In genomic region chr17:84791156-84791555, GRCm38 (mm10) we compare ENCODE assay signal across 8 mouse cellular contexts. TPM values are rescaled to one million over a fixed set of nuclear protein-coding genes. Genes with fewer than 3 reads are reported as not detected.
DNase-seq lines count a peak whose midpoint lies in the region; ATAC-seq and TF ChIP-seq lines count a peak whose summit lies in the region.

No protein-coding gene starts in this region.

- H3K4me1 ChIP-seq in embryonic facial prominence, embryonic 13.5 days = peaks cover 19% of the 10 kb centered on the region
- H3K4me1 ChIP-seq in hindbrain, embryonic 15.5 days (replicated peaks) = peaks cover 26% of the 10 kb centered on the region

- peaks cover 43% of the 10 kb centered on the region for H3K79me2 ChIP-seq in C2C12 (ENCODE audit: control insufficient read depth, insufficient read depth)

- peaks cover 12% of the 10 kb centered on the region for H3K36me3 ChIP-seq in C2C12 (ENCODE audit: control insufficient read depth, insufficient read depth)
- H3K36me3 ChIP-seq in embryonic facial prominence, embryonic 13.5 days = peaks cover 6% of the 10 kb centered on the region; the same call in 1 of the 2 replicates
- H3K36me3 ChIP-seq in hindbrain, embryonic 15.5 days = no peaks in the 10 kb centered on the region

- no peak for TF ChIP-seq CTCF in C2C12 (IDR thresholded peaks at IDR 0.05; ENCODE audit: control insufficient read depth, insufficient read depth, insufficient read length)

- peak; percentile 23 for DNase-seq in cerebellum, adult 11-12 months
- DNase-seq in cerebellum, postnatal 36 days = no peak
- peak; percentile 5 for DNase-seq in lung, postnatal 25 days (ENCODE audit: low spot score)
- DNase-seq in B cell, adult 2 months = no peak
- DNase-seq in right cerebral cortex, postnatal 36 days (ENCODE audit: low spot score in 2 of 2) = no peak

- peak overlapping the region; percentile 84 for H3ac ChIP-seq in C2C12 (ENCODE audit: control insufficient read depth, insufficient read length, low read depth)

- 6% methylated on average over 8 of the region's 8 CpGs for WGBS in embryonic facial prominence, embryonic 13.5 days
- 4% methylated on average over 8 of the region's 8 CpGs for WGBS in hindbrain, embryonic 15.5 days

- peak overlapping the region; percentile 75 for H3K27ac ChIP-seq in embryonic facial prominence, embryonic 13.5 days
- H3K27ac ChIP-seq in hindbrain, embryonic 15.5 days (replicated peaks) = peak overlapping the region; percentile 88

- H3K79me3 ChIP-seq in C2C12 (ENCODE audit: low read depth) = peaks cover 42% of the 10 kb centered on the region

- peak overlapping the region; percentile 95 for H3K4me2 ChIP-seq in embryonic facial prominence, embryonic 13.5 days
- peak overlapping the region; percentile 96 for H3K4me2 ChIP-seq in hindbrain, embryonic 15.5 days

- no peaks in the 10 kb centered on the region for H3K9me3 ChIP-seq in embryonic facial prominence, embryonic 13.5 days
- no peaks in the 10 kb centered on the region for H3K9me3 ChIP-seq in hindbrain, embryonic 15.5 days

- H3K4me3 ChIP-seq in C2C12 (ENCODE audit: insufficient read depth, poor library complexity, severe bottlenecking) = peak overlapping the region; percentile 99
- H3K4me3 ChIP-seq in embryonic facial prominence, embryonic 13.5 days = peak overlapping the region; percentile 99
- peak overlapping the region; percentile 95 for H3K4me3 ChIP-seq in hindbrain, embryonic 15.5 days

- ATAC-seq in embryonic facial prominence, embryonic 13.5 days (ENCODE audit: insufficient number of reproducible peaks, insufficient read depth, low FRiP score, low TSS enrichment, low read depth) = no peak
- no peak; the same call in 1 of the 2 replicates for ATAC-seq in hindbrain, embryonic 15.5 days (ENCODE audit: low FRiP score, low read depth)

- H3K27me3 ChIP-seq in C2C12 (ENCODE audit: control insufficient read depth, insufficient read depth, insufficient read length) = no peaks in the 10 kb centered on the region
- no peaks in the 10 kb centered on the region for H3K27me3 ChIP-seq in embryonic facial prominence, embryonic 13.5 days
- no peaks in the 10 kb centered on the region for H3K27me3 ChIP-seq in hindbrain, embryonic 15.5 days

- peak overlapping the region; percentile 95 for H3K9ac ChIP-seq in embryonic facial prominence, embryonic 13.5 days
- H3K9ac ChIP-seq in hindbrain, embryonic 15.5 days = peak overlapping the region; percentile 97

TF ChIP-seq in C2C12, 6 proteins besides CTCF, POLR2A, EP300 and RAD21:
- no peak for TF ChIP-seq MAX (IDR thresholded peaks at IDR 0.05)
- TF ChIP-seq CEBPB (IDR thresholded peaks at IDR 0.05; ENCODE audit: low read depth) = no peak
- no peak for TF ChIP-seq MYOG (IDR thresholded peaks at IDR 0.05; ENCODE audit: control insufficient read depth, extremely low read depth, insufficient read length)
- no peak for TF ChIP-seq USF1 (IDR thresholded peaks at IDR 0.05; ENCODE audit: low read depth)
- TF ChIP-seq MYOD1 (IDR thresholded peaks at IDR 0.05; ENCODE audit: control insufficient read depth, insufficient read length, low read depth) = no peak
- TF ChIP-seq FOSL1 (IDR thresholded peaks at IDR 0.05; ENCODE audit: insufficient read depth, low read length, poor library complexity, severe bottlenecking) = no peak

RNA-seq across cellular contexts. Expression of gene Lrpprc, which starts 0.6 kb away (rescaled TPM):
- polyA plus RNA-seq in C2C12 (2012; fragmentation: generic; extraction: Trizol) = 19.3 TPM
- polyA plus RNA-seq in embryonic facial prominence, embryonic 13.5 days (2015; fragmentation: Nextera tagmentation; extraction: Ambion mirVana) = 41.1 and 44.8 TPM in 2 replicates
- polyA plus RNA-seq in hindbrain, embryonic 15.5 days (2015; fragmentation: Nextera tagmentation; extraction: Ambion mirVana) = 46.3 and 47.0 TPM in 2 replicates

Comparison
In these comparisons a context has a peak if more than half of its experiments do, and no peak if none do; other contexts are left out.
1. DNase-seq: peak in cerebellum, adult 11-12 months (single experiment) and lung, postnatal 25 days (single experiment); none in cerebellum, postnatal 36 days (0 of 2), B cell, adult 2 months (0 of 2) and right cerebral cortex, postnatal 36 days (0 of 2).
2. Peak in every context shown above with its lines, with median percentiles within 50 percentile points of each other: H3K4me3 ChIP-seq.